Mouse (Mus musculus): Measurements from ENCODE around the gene Dip2b.

Gene Dip2b

GRCm38 (mm10) chr15:100050940-100051339 lies 12.5 kb downstream of the Dip2b start:
- no peak for DNase-seq (ENCODE audit: low read depth, low spot score)

- DNase-seq (ENCODE audit: low read depth, low spot score) = no peak
These were observed 14.3 kb downstream of the Dip2b start for GRCm38 (mm10) chr15:100052726-100053125.

- DNase-seq (ENCODE audit: low read depth, low spot score) = no peak
These were observed 18.0 kb downstream of the Dip2b start for GRCm38 (mm10) chr15:100056397-100056908.

GRCm38 (mm10) chr15:100057698-100058097 lies 19.2 kb downstream of the Dip2b start:
- DNase-seq (ENCODE audit: low read depth, low spot score) = peak; percentile 69

GRCm38 (mm10) chr15:100058143-100058542 lies 19.7 kb downstream of the Dip2b start:
- DNase-seq (ENCODE audit: low read depth, low spot score) = no peak

- DNase-seq (ENCODE audit: low read depth, low spot score) = no peak
These were observed 20.4 kb downstream of the Dip2b start for GRCm38 (mm10) chr15:100058912-100059311.

GRCm38 (mm10) chr15:100059626-100060311 lies 21.3 kb downstream of the Dip2b start:
- no peak for DNase-seq (ENCODE audit: low read depth, low spot score)

- DNase-seq (ENCODE audit: low read depth, low spot score) = no peak
These were observed 22.2 kb downstream of the Dip2b start for GRCm38 (mm10) chr15:100060513-100061140.

- DNase-seq (ENCODE audit: low read depth, low spot score) = no peak
These were observed 22.9 kb downstream of the Dip2b start for GRCm38 (mm10) chr15:100061377-100061776.

- no peak for DNase-seq (ENCODE audit: low read depth, low spot score)
These were observed 24.8 kb downstream of the Dip2b start for GRCm38 (mm10) chr15:100063229-100063773.

- DNase-seq (ENCODE audit: low read depth, low spot score) = no peak
These were observed 28.2 kb downstream of the Dip2b start for GRCm38 (mm10) chr15:100066702-100067101.

- DNase-seq (ENCODE audit: low read depth, low spot score) = no peak
These were observed 30.6 kb downstream of the Dip2b start for GRCm38 (mm10) chr15:100069101-100069500.

GRCm38 (mm10) chr15:100070021-100070420 lies 31.6 kb downstream of the Dip2b start:
- no peak for DNase-seq (ENCODE audit: low read depth, low spot score)

- DNase-seq (ENCODE audit: low read depth, low spot score) = no peak
These were observed 33.4 kb downstream of the Dip2b start for GRCm38 (mm10) chr15:100071819-100072218.

GRCm38 (mm10) chr15:100073696-100074453 lies 35.4 kb downstream of the Dip2b start:
- DNase-seq (ENCODE audit: low read depth, low spot score) = no peak

GRCm38 (mm10) chr15:100074754-100075153 lies 36.3 kb downstream of the Dip2b start:
- no peak for DNase-seq (ENCODE audit: low read depth, low spot score)

GRCm38 (mm10) chr15:100076362-100076761 lies 37.9 kb downstream of the Dip2b start:
- DNase-seq (ENCODE audit: low read depth, low spot score) = no peak

GRCm38 (mm10) chr15:100080833-100081477 lies 42.5 kb downstream of the Dip2b start:
- DNase-seq (ENCODE audit: low read depth, low spot score) = no peak

- no peak for DNase-seq (ENCODE audit: low read depth, low spot score)
These were observed 43.1 kb downstream of the Dip2b start for GRCm38 (mm10) chr15:100081478-100081998.

- DNase-seq (ENCODE audit: low read depth, low spot score) = no peak
These were observed 43.6 kb downstream of the Dip2b start for GRCm38 (mm10) chr15:100082052-100082451.

- DNase-seq (ENCODE audit: low read depth, low spot score) = no peak
These were observed 44.3 kb downstream of the Dip2b start for GRCm38 (mm10) chr15:100082733-100083132.
